Mouse (Mus musculus): Measurements from ENCODE around the gene Sertad4.

GRCm38 (mm10) chr1:192834361-192835210, 21.0 kb downstream of the Sertad4 start:
- TF ChIP-seq POLR2A (IDR thresholded peaks at IDR 0.05; ENCODE audit: insufficient read depth, low read depth, low read length): peak; percentile 40
- no peak; the same call in 1 of the 2 replicates for TF ChIP-seq CTCF (IDR thresholded peaks at IDR 0.05; ENCODE audit: insufficient read depth, low read depth, low read length)

Data from olfactory bulb, adult 2 months (tissue).